Mouse (Mus musculus): ENCODE measurements at regions not wholly inside any gene's neighbourhood (a gene's known extent, or its start where the extent isn't known, plus 50 kb on each side); places are given as distances from the start of the nearest gene placed in this dataset.
"Not testable (repeated sequence)": the region's sequence is repeated elsewhere in the genome, so short reads cannot be mapped to it uniquely, and the experiment has no call there.

- Histone ChIP-seq H3K9ac (no peak overlapping the region), H3K4me3 (replicated peaks) (no peak overlapping the region), H3K36me3 (no peaks in the 10 kb centered on the region), H3K27ac (no peak overlapping the region), H3K4me1 (replicated peaks) (no peaks in the 10 kb centered on the region), H3K27me3 (replicated peaks) (no peaks in the 10 kb centered on the region), H3K4me2 (replicated peaks) (no peak overlapping the region), H3K9me3 (no peaks in the 10 kb centered on the region)
- ATAC-seq: no peak
- WGBS: 67% methylated on average over 3 of the region's 3 CpGs
These were observed 830.2 kb downstream of the Rab28 start for GRCm38 (mm10) chr5:40877756-40878155.

DNA sequence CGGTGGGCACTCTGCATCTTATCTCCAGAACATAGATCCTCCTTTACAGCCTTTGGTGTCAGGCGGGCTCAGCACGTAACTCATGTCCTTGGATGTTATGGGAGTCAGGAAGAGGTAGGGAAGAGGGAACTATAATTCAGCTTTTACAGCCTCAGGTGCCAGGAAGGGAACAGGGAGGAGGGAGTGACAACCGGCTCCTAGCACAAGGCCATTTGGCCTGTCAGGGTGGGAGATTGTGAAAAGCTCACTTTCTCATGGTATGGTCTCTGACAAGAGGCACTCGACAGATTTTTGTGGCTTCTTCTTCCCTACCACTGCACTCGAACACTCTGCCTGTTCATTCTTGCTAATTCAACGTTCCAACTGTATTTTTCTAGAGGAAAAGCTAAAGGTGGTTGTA, 845.6 kb downstream of the Rab28 start:
- H3K4me2 ChIP-seq (replicated peaks); H3K36me3 ChIP-seq; H3K4me3 ChIP-seq (replicated peaks); ATAC-seq; H3K4me1 ChIP-seq (replicated peaks); H3K9me3 ChIP-seq; H3K27me3 ChIP-seq (replicated peaks); H3K9ac ChIP-seq; H3K27ac ChIP-seq: not testable (repeated sequence)
- WGBS: 85% methylated on average over 7 of the region's 7 CpGs

All from intestine, embryonic 15.5 days (tissue).